Mouse (Mus musculus) T-cell, adult 2 months (primary cell): ENCODE measurements at regions not wholly inside any gene's neighbourhood (a gene's known extent, or its start where the extent isn't known, plus 50 kb on each side); places are given as distances from the start of the nearest gene placed in this dataset.

ENCODE experiments used
- DNase-seq: peaks from one replicate; pipeline ENCODE4 v3.0.0; 2022; ENCODE audit warnings: low spot score

DNA sequence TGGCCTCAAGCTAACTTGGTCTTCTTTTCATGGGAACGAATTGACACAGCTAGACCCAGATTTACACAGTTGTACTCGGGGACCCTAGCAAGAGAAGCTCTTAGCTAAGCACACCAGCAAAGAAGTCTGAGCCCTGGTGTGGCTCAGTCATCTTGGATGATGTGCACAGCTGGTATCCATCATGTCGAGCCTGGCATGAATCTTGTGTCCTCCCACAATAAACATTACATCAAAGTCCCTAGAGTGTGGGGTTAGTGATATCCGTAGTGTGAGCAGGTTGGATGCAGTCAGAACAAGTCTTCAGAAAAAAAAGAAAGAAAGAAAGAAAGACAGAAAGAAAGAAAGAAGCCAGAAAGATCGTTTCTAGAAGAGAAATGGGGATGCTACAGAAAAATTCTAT is 52.1 kb upstream of the Hmcn1 start:
- no peak for DNase-seq

DNA sequence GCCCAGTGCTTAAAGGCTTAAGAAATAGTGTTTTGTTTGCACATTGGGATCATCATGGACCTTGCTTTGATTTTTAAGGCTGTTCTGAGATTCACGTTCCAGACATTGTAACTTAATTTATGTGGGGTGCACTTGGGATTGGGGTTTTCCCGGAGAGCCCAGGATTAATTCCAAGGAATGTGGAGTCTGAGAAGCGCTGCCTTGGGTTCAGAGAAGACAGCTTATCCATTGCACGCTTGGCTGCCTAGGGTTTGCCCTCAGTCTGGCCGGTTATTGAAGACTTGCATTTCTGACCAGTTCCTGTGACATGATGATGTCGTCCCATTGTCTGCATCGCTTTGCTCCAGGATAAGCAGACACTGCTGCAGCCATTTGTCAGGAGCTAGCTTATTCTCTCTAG is 53.4 kb upstream of the Hmcn1 start:
- no peak for DNase-seq

DNA sequence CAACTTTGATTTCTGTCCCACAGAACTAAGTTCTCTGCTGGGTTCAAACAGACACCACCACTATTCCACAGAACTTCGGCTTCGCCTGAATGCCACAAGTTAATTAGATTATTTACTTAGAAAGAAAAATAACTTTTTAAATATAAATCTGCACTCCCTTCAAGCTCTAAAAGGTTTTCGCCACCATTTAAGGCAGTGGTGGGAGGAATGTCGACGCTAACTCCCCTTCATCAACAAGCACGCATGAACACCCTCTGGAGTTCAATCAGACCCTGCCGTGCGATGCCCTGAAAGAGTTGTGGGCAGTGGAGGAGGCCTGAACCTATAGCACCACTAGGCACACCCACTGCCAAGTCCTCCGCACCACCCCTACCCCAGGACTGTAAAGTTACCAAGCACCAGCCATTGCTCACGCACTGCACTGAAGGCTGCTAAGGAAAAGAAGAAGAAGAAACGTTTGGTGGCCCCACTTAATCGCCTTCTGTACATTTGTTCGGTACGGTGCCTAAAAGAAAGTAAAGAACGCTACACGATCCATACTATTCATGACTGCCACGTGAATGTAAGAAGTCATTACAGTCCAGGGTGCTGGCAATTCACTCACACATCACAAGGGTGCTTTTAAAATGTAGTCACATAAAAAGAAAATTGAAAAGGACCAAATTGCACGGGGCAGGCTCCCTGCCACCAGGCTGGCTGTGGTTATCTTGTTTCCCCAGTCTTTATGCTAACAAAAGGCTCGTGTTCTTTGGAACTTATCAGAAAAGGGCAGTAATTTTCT is 56.7 kb upstream of the Hmcn1 start:
- DNase-seq: no peak

DNA sequence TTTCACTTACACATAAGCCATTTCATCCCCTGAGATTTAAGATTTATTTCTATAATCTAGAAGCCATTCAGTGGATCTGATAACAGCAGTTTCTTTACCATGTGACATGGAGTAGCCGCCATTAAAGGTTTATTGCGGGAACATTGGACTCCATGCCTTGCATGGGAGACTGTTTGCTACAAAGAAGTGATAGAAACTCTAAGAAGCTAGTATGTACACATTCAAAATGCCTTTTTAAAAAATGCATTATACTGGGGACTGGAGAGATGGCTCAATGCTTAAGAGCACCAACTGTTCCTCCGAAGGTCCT is 57.2 kb upstream of the Hmcn1 start:
- DNase-seq: no peak

DNA sequence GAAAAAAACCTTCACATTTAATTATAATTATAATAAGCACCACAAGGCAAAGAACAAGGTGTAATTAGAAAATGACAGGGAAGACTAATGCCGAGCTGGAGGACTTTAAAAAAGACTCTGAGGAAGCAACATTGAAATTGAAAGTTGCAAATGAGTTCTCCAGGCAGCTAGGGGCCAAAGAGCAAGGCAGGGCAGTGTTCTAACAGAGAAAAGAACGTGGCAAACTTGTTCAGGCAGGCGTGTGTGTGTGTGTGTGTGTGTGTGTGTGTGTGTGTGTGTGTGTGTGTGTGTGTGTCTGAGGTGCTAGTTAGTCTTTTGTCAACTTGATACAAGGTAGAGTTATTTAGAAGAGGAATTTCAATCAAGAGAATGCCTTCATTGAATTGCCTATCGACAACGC is 60.0 kb upstream of the Hmcn1 start:
- DNase-seq: no peak

DNA sequence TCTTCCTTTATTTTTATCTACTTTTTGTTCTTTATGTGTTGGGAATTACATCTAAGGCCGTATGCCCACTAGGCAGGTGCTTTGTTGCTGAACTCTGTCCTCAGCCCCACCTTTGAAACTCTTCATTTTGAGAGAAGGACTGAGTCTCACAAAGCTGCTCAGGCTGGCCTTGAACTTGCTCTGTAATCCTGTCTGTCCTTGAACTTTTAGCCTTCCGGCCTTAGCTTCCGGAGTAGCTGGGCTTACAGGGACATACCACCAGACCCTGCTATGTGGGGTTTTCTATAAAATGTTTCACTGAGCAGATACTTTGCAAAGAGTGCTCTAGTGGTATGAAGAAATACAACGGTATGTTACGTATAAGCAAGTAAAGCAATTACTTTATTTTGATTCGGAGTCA is 62.2 kb upstream of the Hmcn1 start:
- no peak for DNase-seq

DNA sequence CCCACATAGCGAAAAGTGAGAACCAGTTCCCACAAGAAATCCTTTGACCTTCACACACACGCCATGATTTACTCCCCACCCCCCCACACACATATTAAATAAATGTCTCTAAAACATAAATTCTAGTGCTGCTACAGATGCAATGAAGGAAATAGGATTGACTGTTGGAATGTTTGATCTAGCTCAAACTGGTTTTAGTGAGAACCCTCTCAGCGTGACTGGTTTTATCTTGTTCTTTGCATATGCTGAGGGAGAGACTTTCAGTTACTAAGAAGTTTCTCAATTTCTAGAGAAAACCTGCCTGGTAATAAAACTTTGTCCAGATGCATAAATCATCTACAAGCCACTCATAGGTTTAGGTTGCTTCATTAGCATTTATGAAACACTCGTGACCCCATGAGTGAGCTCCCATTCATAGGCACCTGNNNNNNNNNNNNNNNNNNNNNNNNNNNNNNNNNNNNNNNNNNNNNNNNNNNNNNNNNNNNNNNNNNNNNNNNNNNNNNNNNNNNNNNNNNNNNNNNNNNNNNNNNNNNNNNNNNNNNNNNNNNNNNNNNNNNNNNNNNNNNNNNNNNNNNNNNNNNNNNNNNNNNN is 66.4 kb upstream of the Hmcn1 start:
- DNase-seq: no peak

DNA sequence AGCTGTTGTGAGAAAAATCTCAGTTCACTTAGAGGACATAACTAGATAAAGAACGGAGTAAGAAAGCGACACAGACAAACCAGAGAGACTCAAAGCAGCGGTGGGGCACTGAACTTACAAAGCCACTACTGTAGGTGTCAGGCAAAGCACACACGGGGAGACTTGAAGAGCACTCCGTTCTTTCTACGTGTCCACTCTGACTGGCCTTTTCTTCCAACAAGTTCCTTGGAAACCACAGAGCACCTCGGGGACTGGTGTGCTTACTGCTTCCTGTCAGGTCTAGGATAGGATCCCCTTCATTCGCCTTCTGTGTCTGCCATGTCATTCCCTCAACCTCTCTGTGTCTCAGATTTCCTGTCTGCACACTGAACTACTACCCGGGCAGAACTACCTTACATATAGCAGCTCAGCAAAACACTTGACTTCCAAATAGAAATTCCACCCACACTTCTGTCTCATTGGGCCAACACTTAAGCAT is 71.9 kb upstream of the Hmcn1 start:
- DNase-seq: no peak

DNA sequence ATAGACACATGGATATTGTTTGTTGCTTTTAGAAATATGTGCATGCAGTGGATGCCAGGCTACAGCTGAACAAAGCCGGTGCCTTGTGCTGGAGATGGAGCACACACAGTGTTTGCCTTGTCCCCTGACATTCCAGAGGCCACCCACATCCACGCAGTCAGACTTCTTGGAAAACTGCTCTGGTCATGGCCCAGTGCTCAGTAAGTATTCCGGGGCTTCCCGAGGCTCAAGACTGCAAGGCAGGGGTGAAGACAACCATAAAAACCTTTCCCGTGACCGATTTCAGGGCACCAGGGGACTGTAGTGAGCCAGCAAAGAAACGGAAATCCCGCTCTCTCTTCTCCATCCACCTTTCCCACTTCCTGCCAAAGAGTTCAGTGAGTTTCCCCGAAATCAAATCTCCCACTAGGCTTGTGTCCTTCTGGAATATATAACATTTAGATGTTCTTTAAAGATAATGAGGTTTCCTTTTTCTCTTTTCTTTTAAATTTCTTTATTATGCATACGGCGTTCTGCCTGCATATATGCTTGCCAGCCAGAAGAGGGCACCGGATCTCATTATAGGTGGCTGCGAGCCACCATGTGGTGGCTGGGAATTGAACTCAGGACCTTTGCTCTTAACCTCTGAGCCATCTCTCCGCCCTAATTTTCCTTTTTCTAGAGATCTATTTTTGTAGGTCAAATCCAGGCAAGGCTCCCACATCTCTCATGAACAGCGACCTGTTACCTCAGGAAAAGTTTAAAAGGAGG is 73.3 kb upstream of the Hmcn1 start:
- DNase-seq: no peak

DNA sequence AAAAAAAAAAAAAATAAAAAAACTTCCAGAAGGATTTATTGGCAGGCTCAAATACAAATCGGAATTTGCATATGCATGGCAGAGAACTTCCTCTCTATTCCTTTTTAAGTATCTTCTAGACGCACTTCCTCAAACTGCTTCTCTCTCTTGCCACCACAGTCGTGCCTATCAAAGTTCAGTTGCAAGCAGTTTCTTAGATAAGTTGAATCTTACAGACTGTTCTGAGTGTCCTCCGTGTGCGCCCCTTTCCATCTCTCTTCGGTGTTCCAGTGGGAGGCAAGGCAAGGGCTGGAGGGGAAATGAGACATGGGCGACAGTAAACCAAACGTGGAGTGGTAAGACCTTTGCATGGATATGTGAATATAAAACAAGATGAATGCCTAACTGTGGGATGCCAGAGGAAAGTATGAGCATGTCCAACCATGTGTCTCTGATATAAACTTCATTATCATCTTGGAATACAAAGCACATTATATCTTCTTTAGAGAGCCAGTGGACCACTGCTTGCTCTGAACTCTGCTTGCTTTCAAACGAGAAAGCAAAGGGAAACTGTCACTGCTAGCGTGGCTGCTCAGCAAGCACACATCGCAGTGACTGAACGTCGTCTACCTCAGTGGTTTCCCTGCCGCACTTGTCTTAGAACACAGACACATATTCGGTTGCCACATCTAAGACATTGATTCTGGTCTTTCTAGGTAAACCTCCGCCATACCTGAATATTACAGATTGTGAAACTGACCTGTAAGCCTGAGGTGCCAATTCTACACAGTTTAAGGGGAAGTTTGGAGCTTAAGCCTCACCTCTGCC is 81.5 kb upstream of the Hmcn1 start:
- DNase-seq: peak; percentile 28

DNA sequence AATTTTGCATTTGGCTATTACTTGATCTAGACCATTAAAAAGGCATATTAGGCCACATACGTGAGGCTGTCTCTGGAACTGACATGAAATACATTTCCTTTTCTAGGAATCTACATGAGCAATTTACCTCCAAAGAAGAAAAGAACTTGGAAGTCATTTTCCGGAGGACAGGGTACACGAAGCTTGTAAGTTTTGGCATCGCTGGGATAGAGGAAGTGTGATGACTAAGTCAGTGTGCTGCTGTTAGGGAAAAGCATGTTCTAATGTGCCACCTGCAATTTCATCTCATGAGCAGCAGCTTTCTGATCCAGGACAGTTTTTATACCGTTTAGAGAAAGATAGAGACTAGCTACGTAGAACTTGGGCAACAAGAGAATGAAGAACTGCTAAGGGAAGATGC is 82.3 kb upstream of the Hmcn1 start:
- DNase-seq: no peak

DNA sequence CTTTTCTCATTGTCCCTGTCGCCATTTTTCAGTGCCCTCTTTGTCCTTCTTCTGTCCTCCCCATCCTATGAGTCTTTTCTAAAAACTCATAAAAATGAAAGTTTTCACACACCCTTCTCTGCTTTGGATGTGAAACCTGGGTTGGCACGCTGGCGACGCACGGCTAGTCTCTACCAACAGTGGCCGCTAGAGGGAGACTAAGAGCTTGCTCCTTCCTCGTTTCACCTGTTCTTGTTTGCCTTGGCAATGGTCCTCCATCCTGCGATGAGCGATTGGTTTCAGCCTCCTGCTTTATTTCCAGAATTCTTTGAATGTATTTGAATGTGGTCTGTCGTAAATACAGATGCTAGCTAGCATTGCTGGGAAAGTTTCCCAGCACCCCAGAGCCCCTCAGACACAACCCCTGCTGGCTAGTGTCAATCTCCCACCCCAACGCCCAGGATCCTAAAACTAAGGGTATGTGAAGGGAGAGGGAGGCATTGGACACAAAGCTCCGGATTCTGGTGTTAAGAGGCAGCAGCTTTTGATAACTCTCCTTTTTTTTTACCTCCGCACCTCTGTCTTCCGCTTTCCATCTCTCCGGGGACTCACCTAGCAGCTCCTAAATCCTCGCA is 85.8 kb upstream of the Hmcn1 start:
- peak; percentile 70 for DNase-seq

DNA sequence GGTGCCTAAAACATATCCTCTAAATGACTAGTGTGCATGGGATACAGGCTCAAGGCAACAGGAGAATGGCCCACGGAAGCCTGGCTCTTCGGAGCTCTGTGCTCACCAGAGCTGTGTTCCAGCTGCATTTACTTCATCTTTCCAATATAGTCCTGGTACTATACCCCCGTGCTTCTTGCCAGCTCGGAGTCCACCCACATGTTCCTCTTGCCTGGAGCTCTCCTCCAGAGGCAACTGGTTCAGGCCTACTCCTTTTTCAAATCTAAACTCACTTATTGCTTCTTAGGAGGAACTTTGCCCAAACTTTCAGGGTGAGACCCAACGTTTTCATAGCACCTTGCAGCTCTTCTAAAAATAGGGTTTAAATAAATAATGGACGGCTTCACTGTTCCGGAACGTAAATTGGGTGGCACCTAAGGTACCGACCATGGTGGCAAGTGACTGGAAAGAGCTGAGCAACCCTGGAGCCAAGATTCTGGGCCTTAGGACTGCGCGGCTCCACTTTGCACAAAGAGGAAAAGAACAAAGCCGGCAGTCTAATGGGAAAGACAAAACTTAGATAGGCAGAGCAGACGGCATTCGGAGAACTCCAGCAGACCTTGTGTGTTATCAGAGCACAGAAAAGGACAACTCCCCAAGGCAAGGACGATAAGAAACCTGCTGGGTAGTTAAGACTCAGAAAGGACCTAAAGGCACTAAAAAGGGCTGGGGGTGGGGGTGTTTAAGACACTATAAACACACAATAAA is 86.6 kb upstream of the Hmcn1 start:
- no peak for DNase-seq

DNA sequence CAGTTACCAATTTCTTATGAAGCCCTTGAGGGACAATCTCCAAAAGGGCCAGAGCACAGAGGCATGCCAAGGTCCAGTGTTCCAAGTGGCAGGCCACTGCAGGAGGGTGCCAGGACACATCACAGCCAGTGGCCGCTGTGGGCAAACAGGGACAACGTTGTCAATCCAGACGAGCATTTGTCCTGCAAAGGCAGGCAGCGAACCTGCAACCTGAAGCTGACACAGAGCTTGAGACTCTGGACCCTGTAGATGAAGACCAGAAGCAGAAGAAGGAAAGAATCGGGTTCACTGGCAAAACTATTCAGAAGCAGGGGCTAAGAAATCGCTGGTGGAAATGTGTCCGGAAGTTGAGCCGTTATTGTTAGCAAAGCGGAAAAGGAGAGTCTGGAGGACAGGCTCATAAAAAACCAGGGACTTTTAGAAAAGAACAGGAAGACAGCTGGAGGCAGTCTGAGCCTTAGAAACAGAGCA is 87.3 kb upstream of the Hmcn1 start:
- DNase-seq: no peak

DNA sequence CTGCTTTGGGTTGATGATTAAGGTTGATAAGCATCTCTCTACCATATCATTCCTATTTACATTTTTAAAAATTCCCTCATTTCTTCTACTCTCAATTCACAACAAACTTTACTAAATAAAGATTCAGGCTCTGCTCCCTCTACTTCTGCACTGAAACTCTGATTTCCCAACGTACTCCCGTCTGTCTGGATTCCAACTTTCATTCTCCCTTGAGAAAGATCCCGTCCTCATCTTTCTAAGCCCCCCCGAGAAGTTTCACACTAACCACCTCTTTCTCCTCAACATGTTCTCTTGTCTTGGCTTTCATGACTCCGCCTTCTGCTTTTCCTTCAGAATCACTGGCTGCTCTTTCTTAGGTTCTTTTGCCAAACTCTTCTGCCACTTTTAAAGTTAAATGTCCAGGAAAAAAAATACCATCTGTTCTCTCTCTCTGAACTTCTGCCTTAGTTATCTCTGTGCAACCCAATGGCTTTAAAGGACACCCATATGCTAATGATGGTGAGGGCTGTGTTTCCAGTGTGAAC is 89.3 kb upstream of the Hmcn1 start:
- DNase-seq: no peak

DNA sequence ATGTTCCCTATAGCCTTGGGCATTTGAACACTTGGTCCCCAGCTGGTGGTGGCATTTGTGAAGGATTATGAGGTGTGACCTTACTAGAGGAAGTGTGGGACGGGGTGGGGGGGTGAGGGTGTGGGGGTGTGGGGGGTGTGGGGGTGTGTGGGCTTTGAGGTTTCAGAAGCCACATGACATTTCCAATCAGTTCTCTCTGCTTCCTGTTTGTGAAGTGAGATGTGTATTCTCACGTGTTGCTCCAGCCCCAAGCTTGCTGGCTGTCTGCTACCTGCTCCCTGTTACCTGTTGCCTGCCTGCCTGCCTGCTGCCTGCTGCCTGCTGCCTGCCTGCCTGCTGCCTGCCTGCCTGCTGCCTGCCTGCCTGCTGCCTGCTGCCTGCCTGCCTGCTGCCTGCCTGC is 90.6 kb upstream of the Hmcn1 start:
- peak; percentile 30 for DNase-seq

DNA sequence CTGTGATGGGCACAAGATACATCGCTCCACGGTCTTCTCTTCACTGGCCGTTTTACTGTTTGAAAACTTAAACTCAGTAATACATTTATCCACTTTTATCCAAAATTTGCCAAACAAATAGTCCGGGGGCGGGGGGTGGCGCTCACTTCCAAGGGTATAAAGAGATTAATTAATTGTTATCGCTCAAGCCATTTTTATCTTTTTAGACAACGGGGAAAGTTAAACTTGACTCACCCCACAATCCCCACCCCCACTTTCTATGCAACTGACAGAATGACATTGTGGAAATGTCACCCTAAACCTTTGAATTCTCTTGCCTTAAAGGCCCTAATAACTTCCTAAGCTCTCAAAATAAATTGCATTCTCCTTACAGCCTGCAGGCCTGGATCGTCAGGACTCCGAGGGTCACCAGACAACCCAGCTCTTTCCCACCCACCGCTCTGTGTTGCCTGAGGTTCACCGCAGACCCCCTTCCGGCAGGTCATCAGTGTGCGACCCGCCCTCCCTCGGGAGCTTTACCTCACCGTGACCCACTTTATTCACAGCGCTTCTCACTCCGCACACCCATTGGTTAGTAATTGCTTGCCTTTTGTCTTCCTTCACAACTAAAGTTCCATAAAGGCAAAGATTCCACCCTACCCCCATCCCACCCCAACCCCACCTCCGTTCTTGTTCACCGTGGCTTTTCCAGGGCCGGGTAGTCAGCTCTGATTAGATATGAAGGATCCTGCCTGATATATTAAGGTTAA is 93.0 kb upstream of the Hmcn1 start:
- DNase-seq: no peak

DNA sequence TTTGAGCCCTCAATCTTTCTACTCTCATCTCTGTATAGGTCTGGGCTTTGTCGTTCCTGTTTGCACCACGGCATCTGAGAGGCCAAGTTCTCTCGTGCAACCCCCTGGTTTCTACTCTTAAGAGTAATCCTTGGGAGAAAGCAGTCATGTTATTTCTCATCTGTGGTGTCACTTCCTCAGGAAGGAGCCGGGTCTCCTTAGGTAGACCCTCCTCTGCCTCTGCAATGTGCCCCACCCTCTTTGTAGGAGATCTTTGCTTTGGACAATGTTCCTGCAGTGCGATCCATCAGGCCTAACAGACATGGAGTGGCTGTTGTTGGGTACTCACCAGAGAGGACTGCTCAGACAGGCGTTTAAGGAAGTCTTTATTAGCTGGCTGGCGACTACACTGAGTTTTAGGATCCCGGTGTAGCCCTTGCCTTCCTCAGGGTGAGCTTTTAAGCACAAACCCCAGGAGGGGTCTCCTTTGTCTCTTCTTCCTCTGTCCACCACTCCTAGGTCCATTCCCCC is 94.0 kb upstream of the Hmcn1 start:
- no peak for DNase-seq

DNA sequence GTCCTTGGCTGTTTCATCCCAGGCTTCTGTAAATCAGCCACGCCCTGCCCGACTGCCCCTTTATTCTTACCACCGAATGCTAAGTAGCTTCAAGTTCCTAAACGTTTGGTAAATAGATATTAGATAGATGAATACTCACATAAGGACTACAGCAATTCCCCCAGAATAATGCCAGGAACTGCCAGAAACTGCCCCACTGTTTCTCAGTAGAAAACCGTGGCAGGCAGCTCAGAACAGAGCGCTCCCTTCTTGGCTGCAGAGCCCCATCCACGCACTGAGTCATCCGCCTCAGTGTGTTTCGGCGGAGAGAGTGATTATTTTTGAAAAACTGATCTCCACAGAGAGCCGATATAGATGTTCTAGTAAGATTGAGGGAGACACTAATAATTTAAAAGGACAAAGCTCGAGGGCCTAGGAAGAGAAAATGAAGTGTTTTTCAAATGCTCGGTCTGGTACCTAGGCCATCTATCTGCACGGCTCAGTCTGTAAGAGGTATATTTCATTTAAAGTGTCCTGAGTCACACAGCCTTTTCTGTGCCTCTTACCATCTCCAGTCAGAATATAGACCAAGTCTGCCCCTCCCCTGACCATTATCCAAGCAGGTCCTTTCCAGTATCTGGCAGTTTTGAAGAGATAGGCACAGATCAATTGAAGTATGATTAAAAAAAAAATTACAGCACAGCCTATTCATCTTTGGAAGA is 94.4 kb upstream of the Gm47985 start:
- DNase-seq: no peak
